Mouse (Mus musculus): ENCODE measurements at regions not wholly inside any gene's neighbourhood (a gene's known extent, or its start where the extent isn't known, plus 50 kb on each side); places are given as distances from the start of the nearest gene placed in this dataset.

DNA sequence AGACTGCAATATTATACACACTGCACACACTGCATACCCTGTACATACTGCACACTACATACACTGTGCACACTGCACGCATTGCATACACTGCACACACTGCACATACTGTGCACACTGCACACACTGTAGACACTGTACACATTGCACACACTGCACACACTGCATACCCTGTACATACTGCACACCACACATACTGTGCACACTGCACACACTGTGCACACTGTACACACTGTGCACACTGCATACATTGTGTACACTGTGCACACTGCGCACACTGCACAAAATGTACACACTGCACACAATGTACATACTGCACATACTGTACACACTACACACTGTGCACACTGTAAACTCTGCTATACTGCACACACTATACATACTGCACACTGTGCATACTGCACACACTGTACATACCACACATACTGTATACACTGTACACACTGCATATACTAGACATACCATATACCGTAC is 405.1 kb downstream of the Rnd3 start:
- TF ChIP-seq ZC3H11A (IDR thresholded peaks at IDR 0.05; ENCODE audit: borderline replicate concordance, low read depth, low read length) (no peak), CHD2 (IDR thresholded peaks at IDR 0.05; ENCODE audit: low read depth, low read length) (no peak), HCFC1 (IDR thresholded peaks at IDR 0.05; ENCODE audit: borderline replicate concordance, insufficient read depth, low read length) (no peak), ZNF384 (IDR thresholded peaks at IDR 0.05; ENCODE audit: low read depth, low read length) (no peak)
